Mouse (Mus musculus): ENCODE data around the gene Map3k4.

The Map3k4 gene

GRCm38 (mm10) chr17:12216224-12216623, 102.4 kb downstream of the Map3k4 start:
- no peak for DNase-seq

- no peak for DNase-seq
Measured at GRCm38 (mm10) chr17:12213430-12213829, 105.2 kb downstream of the Map3k4 start.

GRCm38 (mm10) chr17:12212341-12212740, 106.3 kb downstream of the Map3k4 start:
- no peak for DNase-seq

- no peak for DNase-seq
Measured at GRCm38 (mm10) chr17:12211890-12212289, 106.7 kb downstream of the Map3k4 start.

GRCm38 (mm10) chr17:12210544-12211132, 108.0 kb downstream of the Map3k4 start:
- DNase-seq, result peak; percentile 89 to 94

- DNase-seq, result no peak
Measured at GRCm38 (mm10) chr17:12209481-12209880, 109.1 kb downstream of the Map3k4 start.

GRCm38 (mm10) chr17:12207022-12207548, 111.5 kb downstream of the Map3k4 start:
- no peak for DNase-seq

- no peak for DNase-seq
Measured at GRCm38 (mm10) chr17:12206248-12206647, 112.3 kb downstream of the Map3k4 start.

GRCm38 (mm10) chr17:12205694-12206075, 112.9 kb downstream of the Map3k4 start:
- no peak for DNase-seq

GRCm38 (mm10) chr17:12205015-12205693, 113.4 kb downstream of the Map3k4 start:
- no peak for DNase-seq

- DNase-seq, result no peak
Measured at GRCm38 (mm10) chr17:12204689-12205014, 113.9 kb downstream of the Map3k4 start.

- no peak for DNase-seq
Measured at GRCm38 (mm10) chr17:12204246-12204645, 114.3 kb downstream of the Map3k4 start.

- peak; percentile 53 to 57 for DNase-seq
Measured at GRCm38 (mm10) chr17:12203414-12203897, 115.1 kb downstream of the Map3k4 start.

- no peak for DNase-seq
Measured at GRCm38 (mm10) chr17:12201086-12201485, 117.5 kb downstream of the Map3k4 start.

- DNase-seq, result no peak
Measured at GRCm38 (mm10) chr17:12199933-12200332, 118.7 kb downstream of the Map3k4 start.

GRCm38 (mm10) chr17:12195604-12196003, 123.0 kb downstream of the Map3k4 start:
- DNase-seq, result no peak

- no peak for DNase-seq
Measured at GRCm38 (mm10) chr17:12195137-12195536, 123.5 kb downstream of the Map3k4 start.

- no peak for DNase-seq
Measured at GRCm38 (mm10) chr17:12187782-12188181, 130.8 kb downstream of the Map3k4 start.

GRCm38 (mm10) chr17:12186341-12186740, 132.3 kb downstream of the Map3k4 start:
- no peak for DNase-seq

- no peak for DNase-seq
Measured at GRCm38 (mm10) chr17:12185855-12186254, 132.7 kb downstream of the Map3k4 start.

GRCm38 (mm10) chr17:12184283-12184682, 134.3 kb downstream of the Map3k4 start:
- no peak for DNase-seq

- DNase-seq, result no peak
Measured at GRCm38 (mm10) chr17:12182702-12183485, 135.7 kb downstream of the Map3k4 start.

- DNase-seq, result no peak
Measured at GRCm38 (mm10) chr17:12179766-12180165, 138.8 kb downstream of the Map3k4 start.

GRCm38 (mm10) chr17:12179339-12179738, 139.3 kb downstream of the Map3k4 start:
- no peak for DNase-seq
